Mouse (Mus musculus) hindbrain, embryonic 11.5 days (tissue): ENCODE data around the gene Uhrf1. TPM values are rescaled to one million over a fixed set of nuclear protein-coding genes. Genes with fewer than 3 reads are reported as not detected.

Experiments
- ATAC-seq: fragments of 200-750 bp; cut with Nextera tagmentation; 2 replicates; pipeline ENCODE4 v1.8.0; 2017; ENCODE audit warnings: mild to moderate bottlenecking, moderate TSS enrichment, moderate library complexity; ENCODE audit not compliant: low FRiP score
- DNase-seq: peaks from one replicate; pipeline ENCODE4 v3.0.0-alpha.2; 2015; ENCODE audit warnings: low spot score
- H3K27ac ChIP-seq: fragments of 300-500 bp; sonication (generic); 2 replicates; pipeline ENCODE4 v1.5.1; 2014; ENCODE audit warnings: mild to moderate bottlenecking, low read depth, low read length
- H3K27me3 ChIP-seq: fragments of 300-500 bp; sonication (generic); 2 replicates; pipeline ENCODE4 v1.6.1; 2014; ENCODE audit warnings: mild to moderate bottlenecking, low read length, moderate library complexity, mixed read lengths; ENCODE audit not compliant: control insufficient read depth, insufficient read depth
- H3K36me3 ChIP-seq: fragments of 300-500 bp; sonication (generic); 2 replicates; pipeline ENCODE4 v1.6.1; 2014; ENCODE audit warnings: mild to moderate bottlenecking, low read length, moderate library complexity, mixed read lengths; ENCODE audit not compliant: control insufficient read depth, insufficient read depth
- H3K4me1 ChIP-seq: fragments of 300-500 bp; sonication (generic); replicated peaks from 2 replicates; pipeline ENCODE4 v1.6.1; 2014; ENCODE audit warnings: low read length, mixed read lengths; ENCODE audit not compliant: control insufficient read depth, insufficient read depth
- H3K4me2 ChIP-seq: fragments of 300-500 bp; sonication (generic); replicated peaks from 2 replicates; pipeline ENCODE4 v1.6.1; 2014; ENCODE audit warnings: mild to moderate bottlenecking, low read depth, low read length
- H3K4me3 ChIP-seq: fragments of 300-500 bp; sonication (generic); 2 replicates; pipeline ENCODE4 v1.5.1; 2014; ENCODE audit warnings: low read depth, low read length
- H3K9ac ChIP-seq: fragments of 300-500 bp; sonication (generic); 2 replicates; pipeline ENCODE4 v1.6.1; 2014; ENCODE audit warnings: low read depth, low read length
- H3K9me3 ChIP-seq: fragments of 300-500 bp; sonication (generic); 2 replicates; pipeline ENCODE4 v1.6.1; 2016; ENCODE audit warnings: low read length; ENCODE audit not compliant: control insufficient read depth
- WGBS: fragments of 180-500 bp; shearing (Covaris S2); extraction: QIAGEN DNeasy Blood & Tissue Kit; methylation state at CpG from one replicate; pipeline ENCODE4 v1.1.7; 2014; 5-methylcytosine and 5-hydroxymethylcytosine counted together
- polyA plus RNA-seq: library from polyadenylated mRNA; unstranded; fragments of >200 nt; fragmentation: Nextera tagmentation; extraction: Ambion mirVana; gene quantifications from 2 replicates; pipeline ENCODE4 v1.2.1, GENCODE M21; 2014

The Uhrf1 gene
- polyA plus RNA-seq, 1 experiment from 2014 or later: 77.7 TPM

- no peak overlapping the region for H3K4me2 ChIP-seq
- no peaks in the 10 kb centered on the region for H3K9me3 ChIP-seq
- H3K27ac ChIP-seq: no peak overlapping the region
- no peaks in the 10 kb centered on the region for H3K27me3 ChIP-seq
- DNase-seq: no peak
- no peak for ATAC-seq
- no peak overlapping the region for H3K4me3 ChIP-seq
- H3K4me1 ChIP-seq: peaks cover 8% of the 10 kb centered on the region; the same call in 1 of the 2 replicates
- peaks cover 7% of the 10 kb centered on the region; the same call in 1 of the 2 replicates for H3K36me3 ChIP-seq
- 96% methylated on average over 15 of the region's 15 CpGs for WGBS
- H3K9ac ChIP-seq: no peak overlapping the region
Observed at GRCm38 (mm10) chr17:56309191-56309945, 6.2 kb downstream of the Uhrf1 start.

GRCm38 (mm10) chr17:56324419-56324818 is 21.3 kb downstream of the Uhrf1 start:
- no peak for ATAC-seq
- Histone ChIP-seq H3K9ac (no peak overlapping the region), H3K27me3 (no peaks in the 10 kb centered on the region), H3K4me2 (no peak overlapping the region), H3K9me3 (no peaks in the 10 kb centered on the region), H3K36me3 (no peaks in the 10 kb centered on the region; the same call in 1 of the 2 replicates), H3K4me3 (no peak overlapping the region), H3K4me1 (peaks cover 6% of the 10 kb centered on the region), H3K27ac (no peak overlapping the region)
- WGBS: 71% methylated on average over 3 of the region's 3 CpGs
- no peak for DNase-seq

GRCm38 (mm10) chr17:56325450-56326152 is 22.5 kb downstream of the Uhrf1 start, which contains the start of gene Kdm4b:
TSS of gene Kdm4b (plus strand) at chr17:56326062.
- DNase-seq: peak; percentile 99
- Histone ChIP-seq H3K4me2 (peak within 1 kb of the TSS; percentile 83), H3K4me3 (peak within 1 kb of the TSS; percentile 92), H3K36me3 (no peaks in the 10 kb centered on the region), H3K27ac (peak within 1 kb of the TSS; percentile 88), H3K4me1 (peaks cover 6% of the 10 kb centered on the region), H3K27me3 (no peaks in the 10 kb centered on the region), H3K9ac (peak within 1 kb of the TSS; percentile 95), H3K9me3 (no peaks in the 10 kb centered on the region)
- WGBS: under 1% methylated on average over 44 of the region's 57 CpGs
- ATAC-seq: peak; percentile 100

GRCm38 (mm10) chr17:56326153-56327147 is 23.3 kb downstream of the Uhrf1 start:
- peak overlapping the region; percentile 83 for H3K4me2 ChIP-seq
- peaks cover 6% of the 10 kb centered on the region for H3K4me1 ChIP-seq
- 2% methylated on average over 59 of the region's 67 CpGs for WGBS
- peak overlapping the region; percentile 92 for H3K4me3 ChIP-seq
- peak overlapping the region; percentile 88 for H3K27ac ChIP-seq
- peak; percentile 43 for DNase-seq
- H3K36me3 ChIP-seq: no peaks in the 10 kb centered on the region
- ATAC-seq: peak; percentile 65
- peak overlapping the region; percentile 95 for H3K9ac ChIP-seq
- no peaks in the 10 kb centered on the region for H3K9me3 ChIP-seq
- no peaks in the 10 kb centered on the region for H3K27me3 ChIP-seq

GRCm38 (mm10) chr17:56329267-56329666 is 26.1 kb downstream of the Uhrf1 start:
- H3K36me3 ChIP-seq: no peaks in the 10 kb centered on the region
- no peak for ATAC-seq

GRCm38 (mm10) chr17:56330345-56330744 is 27.2 kb downstream of the Uhrf1 start:
- Histone ChIP-seq H3K9me3 (no peaks in the 10 kb centered on the region), H3K4me3 (no peak overlapping the region), H3K9ac (no peak overlapping the region), H3K36me3 (no peaks in the 10 kb centered on the region), H3K27ac (no peak overlapping the region), H3K4me2 (no peak overlapping the region), H3K4me1 (peaks cover 6% of the 10 kb centered on the region), H3K27me3 (no peaks in the 10 kb centered on the region)
- WGBS: 84% methylated on average over 3 of the region's 3 CpGs
- no peak for DNase-seq
- ATAC-seq: no peak

More at GRCm38 (mm10) chr17:56329267-56329666, 26.1 kb downstream of the Uhrf1 start:
- Histone ChIP-seq H3K4me3 (no peak overlapping the region), H3K27me3 (no peaks in the 10 kb centered on the region), H3K9me3 (no peaks in the 10 kb centered on the region), H3K9ac (no peak overlapping the region), H3K4me1 (peaks cover 6% of the 10 kb centered on the region), H3K4me2 (no peak overlapping the region), H3K27ac (no peak overlapping the region)
- no peak for DNase-seq

GRCm38 (mm10) chr17:56331256-56331655 is 28.1 kb downstream of the Uhrf1 start:
- Histone ChIP-seq H3K36me3 (no peaks in the 10 kb centered on the region), H3K4me3 (no peak overlapping the region), H3K9me3 (no peaks in the 10 kb centered on the region), H3K27ac (no peak overlapping the region), H3K4me2 (no peak overlapping the region), H3K4me1 (peaks cover 6% of the 10 kb centered on the region), H3K9ac (no peak overlapping the region), H3K27me3 (no peaks in the 10 kb centered on the region)
- DNase-seq (no peak), ATAC-seq (no peak)

GRCm38 (mm10) chr17:56332987-56333386 is 29.9 kb downstream of the Uhrf1 start:
- WGBS: 41% methylated on average over 8 of the region's 8 CpGs
- no peak for ATAC-seq
- Histone ChIP-seq H3K4me3 (no peak overlapping the region), H3K36me3 (no peaks in the 10 kb centered on the region), H3K9ac (no peak overlapping the region), H3K4me1 (no peaks in the 10 kb centered on the region; the same call in 1 of the 2 replicates), H3K9me3 (no peaks in the 10 kb centered on the region), H3K27me3 (no peaks in the 10 kb centered on the region), H3K27ac (no peak overlapping the region), H3K4me2 (no peak overlapping the region)
- DNase-seq: peak; percentile 36
